Mouse (Mus musculus) liver, embryonic 16.5 days (tissue): ENCODE measurements around the gene Tfap4. TPM values are rescaled to one million over a fixed set of nuclear protein-coding genes. Genes with fewer than 3 reads are reported as not detected.

Experiments used
- ATAC-seq: fragments of 200-750 bp; cut with Nextera tagmentation; 2 replicates; pipeline ENCODE4 v1.8.0; 2017; ENCODE audit warnings: low read depth, mild to moderate bottlenecking, moderate number of reproducible peaks, moderate library complexity
- H3K27ac ChIP-seq: fragments of 300-500 bp; sonication (generic); 2 replicates; pipeline ENCODE4 v1.5.1; 2014; ENCODE audit warnings: mild to moderate bottlenecking, low read length
- H3K27me3 ChIP-seq: fragments of 300-500 bp; sonication (generic); 2 replicates; pipeline ENCODE4 v1.6.1; 2014; ENCODE audit warnings: low read depth, low read length, mixed read lengths; ENCODE audit not compliant: control insufficient read depth, insufficient read depth
- H3K36me3 ChIP-seq: fragments of 300-500 bp; sonication (generic); 2 replicates; pipeline ENCODE4 v1.6.1; 2014; ENCODE audit warnings: mild to moderate bottlenecking; ENCODE audit not compliant: control insufficient read depth, insufficient read depth
- H3K4me1 ChIP-seq: fragments of 300-500 bp; sonication (generic); 2 replicates; pipeline ENCODE4 v1.6.1; 2014; ENCODE audit warnings: low read depth, low read length, mixed read lengths; ENCODE audit not compliant: control insufficient read depth
- H3K4me2 ChIP-seq: fragments of 300-500 bp; sonication (generic); 2 replicates; pipeline ENCODE4 v1.6.1; 2014; ENCODE audit warnings: low read depth, low read length, mixed read lengths
- H3K4me3 ChIP-seq: fragments of 300-500 bp; sonication (generic); 2 replicates; pipeline ENCODE4 v1.5.1; 2014; ENCODE audit warnings: low read depth, mild to moderate bottlenecking, low read length
- H3K9ac ChIP-seq: fragments of 300-500 bp; sonication (generic); 2 replicates; pipeline ENCODE4 v1.6.1; 2014; ENCODE audit warnings: low read depth, low read length
- H3K9me3 ChIP-seq: fragments of 300-500 bp; sonication (generic); replicated peaks from 2 replicates; pipeline ENCODE4 v1.6.1; 2016; ENCODE audit warnings: low read length; ENCODE audit not compliant: control insufficient read depth
- WGBS: fragments of 180-500 bp; shearing (Covaris S2); extraction: QIAGEN DNeasy Blood & Tissue Kit; methylation state at CpG from one replicate; pipeline ENCODE4 v1.1.7; 2014; ENCODE audit not compliant: insufficient replicate concordance; 5-methylcytosine and 5-hydroxymethylcytosine counted together
- polyA plus RNA-seq: library from polyadenylated mRNA; unstranded; fragments of >200 nt; fragmentation: Nextera tagmentation; extraction: Ambion mirVana; gene quantifications from 2 replicates; pipeline ENCODE4 v1.2.1, GENCODE M21; 2015

Tfap4 gene
- polyA plus RNA-seq, 1 experiment from 2014 or later = 4.7 TPM

- Histone ChIP-seq H3K27ac (peak overlapping the region; percentile 91), H3K4me1 (peaks cover 53% of the 10 kb centered on the region), H3K9me3 (no peaks in the 10 kb centered on the region), H3K4me2 (peak overlapping the region; percentile 100), H3K9ac (peak overlapping the region; percentile 80), H3K4me3 (peak overlapping the region; percentile 77), H3K36me3 (no peaks in the 10 kb centered on the region), H3K27me3 (no peaks in the 10 kb centered on the region; the same call in 1 of the 2 replicates)
- under 1% methylated on average over 41 of the region's 43 CpGs for WGBS
- peak; percentile 11 for ATAC-seq
Measured at GRCm38 (mm10) chr16:4558980-4559631, 548 bp downstream of the Tfap4 start.

GRCm38 (mm10) chr16:4558384-4558979 is 1.2 kb downstream of the Tfap4 start:
- no peaks in the 10 kb centered on the region for H3K27me3 ChIP-seq
- WGBS = under 1% methylated on average over 38 of the region's 38 CpGs
- peak overlapping the region; percentile 100 for H3K4me2 ChIP-seq
- H3K9me3 ChIP-seq = no peaks in the 10 kb centered on the region
- H3K4me1 ChIP-seq = peaks cover 58% of the 10 kb centered on the region
- no peaks in the 10 kb centered on the region for H3K36me3 ChIP-seq
- H3K4me3 ChIP-seq = peak overlapping the region; percentile 77
- peak overlapping the region; percentile 80 for H3K9ac ChIP-seq
- H3K27ac ChIP-seq = peak overlapping the region; percentile 91
- ATAC-seq = peak; percentile 91

GRCm38 (mm10) chr16:4557949-4558348 is 1.7 kb downstream of the Tfap4 start:
- no peaks in the 10 kb centered on the region for H3K27me3 ChIP-seq
- peak overlapping the region; percentile 77 for H3K4me3 ChIP-seq
- H3K9ac ChIP-seq = peak overlapping the region; percentile 80
- H3K9me3 ChIP-seq = no peaks in the 10 kb centered on the region
- peak; percentile 67 for ATAC-seq
- WGBS = 0% methylated on average over 19 of the region's 19 CpGs
- no peaks in the 10 kb centered on the region for H3K36me3 ChIP-seq
- peak overlapping the region; percentile 80 for H3K27ac ChIP-seq
- peaks cover 64% of the 10 kb centered on the region for H3K4me1 ChIP-seq
- H3K4me2 ChIP-seq = peak overlapping the region; percentile 100

GRCm38 (mm10) chr16:4557085-4557484 is 2.6 kb downstream of the Tfap4 start:
- Histone ChIP-seq H3K27ac (peak overlapping the region; percentile 80), H3K9me3 (no peaks in the 10 kb centered on the region), H3K9ac (peak overlapping the region; percentile 80), H3K4me3 (peak overlapping the region; percentile 77; the same call in 1 of the 2 replicates), H3K4me1 (peaks cover 72% of the 10 kb centered on the region), H3K4me2 (peak overlapping the region; percentile 100), H3K27me3 (no peaks in the 10 kb centered on the region), H3K36me3 (no peaks in the 10 kb centered on the region)
- no peak for ATAC-seq
- WGBS = 41% methylated on average over 1 of the region's 1 CpGs

- H3K27ac ChIP-seq = peak overlapping the region; percentile 12
- H3K27me3 ChIP-seq = no peaks in the 10 kb centered on the region
- no peak overlapping the region for H3K9ac ChIP-seq
- H3K36me3 ChIP-seq = no peaks in the 10 kb centered on the region
- peaks cover 74% of the 10 kb centered on the region for H3K4me1 ChIP-seq
- H3K4me2 ChIP-seq = no peak overlapping the region
- H3K4me3 ChIP-seq = no peak overlapping the region
- H3K9me3 ChIP-seq = no peaks in the 10 kb centered on the region
- 62% methylated on average over 1 of the region's 1 CpGs for WGBS
- no peak for ATAC-seq
Measured at GRCm38 (mm10) chr16:4555555-4555954, 4.1 kb downstream of the Tfap4 start.

GRCm38 (mm10) chr16:4552829-4553550 is 6.7 kb downstream of the Tfap4 start:
- Histone ChIP-seq H3K4me1 (peaks cover 66% of the 10 kb centered on the region), H3K36me3 (peaks cover 4% of the 10 kb centered on the region), H3K4me3 (peak overlapping the region; percentile 42), H3K27ac (peak overlapping the region; percentile 59), H3K4me2 (peak overlapping the region; percentile 77), H3K27me3 (no peaks in the 10 kb centered on the region), H3K9me3 (no peaks in the 10 kb centered on the region), H3K9ac (peak overlapping the region; percentile 63)
- WGBS = 16% methylated on average over 6 of the region's 6 CpGs
- peak; percentile 85 for ATAC-seq

- Histone ChIP-seq H3K4me3 (no peak overlapping the region), H3K9me3 (no peaks in the 10 kb centered on the region), H3K27ac (peak overlapping the region; percentile 59), H3K36me3 (peaks cover 9% of the 10 kb centered on the region), H3K9ac (no peak overlapping the region; the same call in 1 of the 2 replicates), H3K4me2 (no peak overlapping the region; the same call in 1 of the 2 replicates), H3K4me1 (peaks cover 56% of the 10 kb centered on the region), H3K27me3 (no peaks in the 10 kb centered on the region)
- WGBS = 80% methylated on average over 12 of the region's 12 CpGs
- ATAC-seq = no peak
Measured at GRCm38 (mm10) chr16:4551885-4552284, 7.8 kb downstream of the Tfap4 start.

GRCm38 (mm10) chr16:4551056-4551455 is 8.6 kb downstream of the Tfap4 start:
- H3K9ac ChIP-seq = no peak overlapping the region
- H3K9me3 ChIP-seq = no peaks in the 10 kb centered on the region
- no peak overlapping the region for H3K4me2 ChIP-seq
- WGBS = 34% methylated on average over 13 of the region's 13 CpGs
- peaks cover 12% of the 10 kb centered on the region for H3K36me3 ChIP-seq
- no peak overlapping the region for H3K27ac ChIP-seq
- no peak overlapping the region for H3K4me3 ChIP-seq
- peaks cover 47% of the 10 kb centered on the region for H3K4me1 ChIP-seq
- peak; percentile 36 for ATAC-seq
- H3K27me3 ChIP-seq = no peaks in the 10 kb centered on the region
